Mouse (Mus musculus) cortical plate, adult 2 months (tissue): Measurements from ENCODE around the gene Lrrc36.

ENCODE experiments used
- CTCF ChIP-seq: fragments of 200-500 bp; IDR thresholded peaks from 2 replicates; pipeline ENCODE4 v1.5.1; 2011; ENCODE audit warnings: mild to moderate bottlenecking, control low read depth, low read length; ENCODE audit not compliant: insufficient read depth; ENCODE audit errors: extremely low read depth
- POLR2A ChIP-seq: fragments of 200-500 bp; IDR thresholded peaks from 2 replicates; pipeline ENCODE4 v1.6.1; 2011; ENCODE audit warnings: mild to moderate bottlenecking, low read length, control low read depth; ENCODE audit not compliant: insufficient read depth; ENCODE audit errors: extremely low read depth

DNA sequence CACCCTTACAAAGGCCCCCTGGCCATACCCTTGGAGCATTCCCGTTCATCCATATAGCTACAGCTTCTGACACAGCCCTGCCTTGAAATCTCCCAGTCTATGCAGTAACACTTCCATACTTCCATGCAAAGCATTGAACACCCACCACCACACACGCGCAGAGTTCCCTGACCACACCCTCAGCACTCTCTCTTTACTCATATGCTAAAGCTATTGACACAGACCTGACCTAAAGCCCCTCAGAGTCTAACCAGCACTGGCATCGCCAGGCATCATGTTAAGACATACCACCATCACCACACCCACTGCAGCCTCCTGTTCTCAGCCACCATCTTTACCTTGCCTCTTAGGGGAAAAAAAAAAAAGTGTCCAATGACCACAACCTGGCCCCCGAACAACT is 56.9 kb downstream of the Lrrc36 start:
- TF ChIP-seq POLR2A (no peak), CTCF (no peak)
